Mouse (Mus musculus) kidney, postnatal 10 days (tissue): Measurements from ENCODE around the gene Htr2a.

Source experiments
- DNase-seq: peaks from one replicate; pipeline ENCODE4 v3.0.0; 2021; ENCODE audit warnings: mixed read lengths

Htr2a gene

GRCm38 (mm10) chr14:74699241-74699640, 58.6 kb downstream of the Htr2a start:
- no peak for DNase-seq

- DNase-seq = no peak
These were observed 63.3 kb downstream of the Htr2a start for GRCm38 (mm10) chr14:74703930-74704329.

- peak; percentile 63 for DNase-seq
These were observed 68.4 kb downstream of the Htr2a start for GRCm38 (mm10) chr14:74709054-74709453.

GRCm38 (mm10) chr14:74723541-74723940, 82.9 kb downstream of the Htr2a start:
- peak; percentile 21 for DNase-seq

GRCm38 (mm10) chr14:74731221-74732078, 90.8 kb downstream of the Htr2a start:
- peak; percentile 27 for DNase-seq

- peak; percentile 96 for DNase-seq
These were observed 91.6 kb downstream of the Htr2a start, which contains the start of gene Esd for GRCm38 (mm10) chr14:74732079-74732783. Gene Esd, plus strand, starts transcription at chr14:74732297.

- DNase-seq = no peak
These were observed 92.8 kb downstream of the Htr2a start for GRCm38 (mm10) chr14:74733397-74733796.

- peak; percentile 37 for DNase-seq
These were observed 94.8 kb downstream of the Htr2a start for GRCm38 (mm10) chr14:74735471-74735870.

- DNase-seq = no peak
These were observed 96.2 kb downstream of the Htr2a start for GRCm38 (mm10) chr14:74736850-74737249.
